Mouse (Mus musculus): ENCODE data around the gene Taf6l.

Gene Taf6l

DNA sequence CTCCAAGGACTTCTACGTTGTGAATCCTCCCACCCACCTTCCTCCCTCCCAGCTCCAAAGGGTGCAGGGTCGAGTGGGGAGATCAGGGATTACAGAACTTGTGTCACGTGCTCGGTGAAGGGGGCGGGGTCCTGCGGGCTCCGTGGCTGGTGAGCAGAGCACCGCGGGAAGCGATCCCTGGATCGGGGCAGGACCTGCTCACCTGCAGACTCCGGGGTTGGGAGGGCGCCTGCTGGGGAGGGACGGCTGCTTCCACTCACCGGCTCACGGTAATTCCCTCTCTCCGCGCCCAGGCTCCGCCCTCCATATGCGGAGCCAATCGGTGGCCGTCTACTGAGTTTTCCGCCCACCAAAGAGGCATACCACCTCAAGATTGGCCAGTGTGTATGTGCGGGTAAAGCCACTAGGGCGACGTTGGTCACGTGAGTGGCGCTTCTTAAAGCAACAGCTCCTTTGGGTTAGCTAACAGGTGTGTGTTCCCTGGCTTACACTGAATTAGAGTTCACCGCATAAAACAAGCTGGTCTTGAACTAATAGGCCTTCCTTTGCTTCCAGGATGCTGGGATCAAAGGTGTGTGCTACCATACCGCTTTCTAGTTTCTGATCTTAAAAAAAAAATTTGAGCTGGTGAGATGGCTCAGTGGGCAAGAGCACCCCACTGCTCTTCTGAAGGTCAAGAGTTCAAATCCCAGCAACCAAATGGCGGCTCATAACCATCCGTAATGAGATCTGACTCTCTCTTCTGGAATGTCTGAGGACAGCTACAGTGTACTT, at the start of gene Taf6l:
Gene Taf6l (minus strand): TSS at position 410 of the 774 bp plus-strand sequence.
- peak; percentile 96 for DNase-seq (ENCODE audit: low read depth, low spot score)

DNA sequence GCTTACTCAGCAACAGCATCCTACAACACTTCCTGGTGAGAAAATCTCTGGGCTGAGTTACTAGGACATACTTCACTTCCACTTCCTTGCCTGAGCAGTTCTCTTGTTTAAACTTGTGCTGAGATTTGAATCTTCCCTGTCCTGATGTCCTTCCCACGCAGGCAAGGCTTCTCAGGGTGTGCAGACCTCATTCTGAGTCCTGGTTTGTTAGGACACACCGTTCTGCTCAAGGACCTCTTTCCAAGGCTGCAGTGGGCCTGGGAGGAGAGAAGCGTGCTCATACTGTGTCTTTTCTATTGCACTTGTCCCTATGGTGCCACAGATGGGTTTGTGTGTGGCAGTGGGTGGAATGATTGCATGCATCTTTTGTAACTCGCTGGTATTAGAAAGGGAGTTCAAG, 46.8 kb upstream of the Taf6l start:
- DNase-seq (ENCODE audit: low read depth, low spot score), result no peak

DNA sequence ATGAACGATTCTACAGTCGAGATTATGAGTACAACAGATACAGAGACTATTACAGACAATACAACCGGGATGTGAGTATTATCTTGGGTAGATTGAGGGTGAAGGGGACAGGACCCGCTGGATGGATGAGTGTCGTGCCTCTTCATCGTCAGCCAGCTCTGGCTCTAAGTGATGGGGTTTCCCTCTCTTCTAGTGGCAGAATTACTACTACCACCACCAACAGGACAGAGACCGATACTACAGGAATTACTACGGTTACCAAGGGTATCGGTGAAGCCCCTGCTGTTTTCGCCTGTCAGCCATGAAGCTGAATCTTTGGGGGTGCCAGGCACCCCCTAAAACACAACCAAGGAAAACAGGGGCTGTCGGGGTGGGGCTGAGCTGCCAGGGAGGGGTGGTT, 45.0 kb upstream of the Taf6l start:
- no peak for DNase-seq (ENCODE audit: low read depth, low spot score)

DNA sequence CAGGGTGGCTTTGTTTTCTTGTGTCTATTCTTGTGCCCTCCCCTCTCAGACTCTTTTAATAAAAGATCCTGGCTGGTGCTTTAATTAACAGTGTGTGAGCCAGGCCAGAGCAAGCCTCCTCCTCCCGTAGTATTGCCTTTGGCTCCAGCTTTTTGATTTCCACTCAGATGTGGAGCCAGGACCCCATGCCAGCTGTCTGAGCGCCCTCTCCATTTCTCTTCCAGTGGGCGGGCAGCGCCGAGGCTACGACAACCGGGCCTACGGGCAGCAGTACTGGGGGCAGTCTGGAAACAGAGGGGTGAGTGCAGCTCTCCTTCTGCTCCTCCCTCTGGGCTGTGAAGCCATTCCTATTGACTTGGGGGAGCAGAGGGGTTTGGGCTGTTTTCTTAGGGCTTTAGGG, 44.4 kb upstream of the Taf6l start:
- no peak for DNase-seq (ENCODE audit: low read depth, low spot score)

DNA sequence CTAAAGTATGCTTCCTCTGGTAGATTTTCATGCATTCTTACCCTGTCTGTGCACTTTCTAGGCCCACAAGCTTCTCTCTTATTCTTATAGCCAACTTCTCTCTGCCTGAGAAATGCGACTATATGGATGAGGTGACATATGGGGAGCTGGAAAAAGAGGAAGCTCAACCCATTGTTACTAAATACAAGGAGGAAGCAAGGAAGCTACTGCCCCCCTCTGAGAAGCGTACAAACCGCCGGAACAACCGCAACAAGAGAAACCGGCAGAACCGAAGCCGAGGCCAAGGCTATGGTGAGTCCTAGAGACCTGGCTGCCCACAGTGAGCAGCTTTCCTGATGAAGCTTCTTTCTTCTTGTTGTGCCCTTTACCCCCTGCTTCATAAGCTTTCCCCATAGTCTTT, 43.4 kb upstream of the Taf6l start, which contains the start of gene AC129217.1:
Gene AC129217.1 (plus strand): TSS at position 114 of the 400 bp plus-strand sequence.
- DNase-seq (ENCODE audit: low read depth, low spot score), result no peak

DNA sequence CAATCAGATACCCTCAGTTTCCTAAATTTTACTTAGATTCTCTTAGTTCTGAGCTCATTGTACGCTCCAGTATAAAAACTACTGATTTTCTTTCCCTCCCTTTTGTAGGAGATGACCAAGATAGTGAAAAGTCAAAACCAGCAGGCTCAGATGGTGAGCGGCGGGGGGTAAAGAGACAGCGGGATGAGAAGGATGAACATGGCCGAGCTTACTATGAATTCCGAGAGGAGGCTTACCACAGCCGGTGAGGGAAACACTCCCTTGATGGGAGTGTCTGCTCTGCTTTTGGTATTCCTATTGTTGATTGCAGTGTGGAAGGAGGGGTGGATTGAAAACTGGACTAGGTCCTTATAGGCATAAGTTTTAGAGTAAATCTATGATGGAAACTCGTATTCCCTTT, 36.5 kb upstream of the Taf6l start:
- no peak for DNase-seq (ENCODE audit: low read depth, low spot score)

DNA sequence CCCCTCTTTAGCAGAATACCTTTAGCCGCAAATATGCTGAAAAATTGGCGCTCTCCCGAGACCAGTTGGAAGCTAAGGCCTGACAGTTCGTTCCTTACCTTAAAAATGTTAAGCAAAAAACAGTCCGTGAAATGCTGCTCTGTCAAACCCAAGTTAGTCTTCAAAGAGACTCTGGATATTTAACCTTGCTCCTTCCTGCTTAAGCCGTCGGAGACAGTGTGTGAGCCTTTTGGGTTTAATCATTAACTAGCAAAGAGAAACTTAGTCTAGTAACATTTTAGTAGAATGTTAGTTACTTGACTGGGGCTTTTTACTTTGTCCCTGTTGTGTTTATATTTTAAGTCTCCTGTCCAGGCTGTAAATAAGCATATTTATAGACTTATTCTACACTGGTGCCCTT, 34.9 kb upstream of the Taf6l start:
- no peak for DNase-seq (ENCODE audit: low read depth, low spot score)

- DNase-seq (ENCODE audit: low read depth, low spot score), result no peak
These were observed 34.3 kb upstream of the Taf6l start for GRCm38 (mm10) chr19:8820424-8820956.

GRCm38 (mm10) chr19:8819596-8820423, 33.6 kb upstream of the Taf6l start, which contains the start of gene Hnrnpul2:
Hnrnpul2 (plus strand) TSS chr19:8820010.
- DNase-seq (ENCODE audit: low read depth, low spot score), result peak; percentile 100

DNA sequence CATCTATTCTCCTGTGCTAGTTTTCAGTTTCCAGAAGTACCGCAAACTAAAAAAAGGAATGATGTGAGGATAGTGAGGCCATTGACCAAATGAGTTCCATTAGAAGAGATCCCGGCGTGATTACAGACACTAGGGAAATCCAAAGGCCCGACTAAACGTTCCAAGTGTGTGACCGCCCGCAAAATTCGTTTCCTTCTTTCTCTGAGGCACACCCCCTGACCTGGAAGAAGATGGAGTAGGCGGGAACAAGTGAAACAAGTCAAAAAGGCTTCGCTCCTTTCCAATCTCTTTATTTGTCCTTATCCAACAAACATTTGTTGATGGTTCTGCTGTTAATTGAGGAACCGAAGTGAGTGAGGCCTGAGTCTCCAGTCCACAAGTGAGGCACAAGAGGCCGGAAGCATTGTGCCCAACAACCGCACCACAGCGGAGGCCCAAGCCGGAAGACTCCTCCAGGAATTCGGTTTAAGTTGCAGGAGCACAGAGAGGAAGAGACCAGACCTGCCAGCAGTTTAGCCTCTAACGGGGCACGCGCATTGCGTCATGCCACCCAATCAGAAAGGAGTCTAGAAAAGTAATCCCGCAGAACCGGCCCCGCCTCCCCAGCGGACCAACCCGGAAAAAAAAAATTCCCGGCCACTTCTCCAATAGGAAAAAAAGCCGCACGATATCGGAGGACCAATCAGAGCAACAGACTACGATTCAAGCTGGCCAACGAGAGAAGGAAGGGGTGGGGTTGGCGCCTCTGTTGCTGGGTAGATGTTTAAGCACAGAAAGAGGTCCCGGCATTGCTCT, 32.8 kb upstream of the Taf6l start, which contains the start of gene Ttc9c:
Gene Ttc9c (minus strand): TSS at position 533 of the 795 bp plus-strand sequence.
- peak; percentile 97 for DNase-seq (ENCODE audit: low read depth, low spot score)

GRCm38 (mm10) chr19:8818301-8818798, 32.1 kb upstream of the Taf6l start:
- no peak for DNase-seq (ENCODE audit: low read depth, low spot score)

- no peak for DNase-seq (ENCODE audit: low read depth, low spot score)
These were observed 30.8 kb upstream of the Taf6l start for GRCm38 (mm10) chr19:8817001-8817400.

DNA sequence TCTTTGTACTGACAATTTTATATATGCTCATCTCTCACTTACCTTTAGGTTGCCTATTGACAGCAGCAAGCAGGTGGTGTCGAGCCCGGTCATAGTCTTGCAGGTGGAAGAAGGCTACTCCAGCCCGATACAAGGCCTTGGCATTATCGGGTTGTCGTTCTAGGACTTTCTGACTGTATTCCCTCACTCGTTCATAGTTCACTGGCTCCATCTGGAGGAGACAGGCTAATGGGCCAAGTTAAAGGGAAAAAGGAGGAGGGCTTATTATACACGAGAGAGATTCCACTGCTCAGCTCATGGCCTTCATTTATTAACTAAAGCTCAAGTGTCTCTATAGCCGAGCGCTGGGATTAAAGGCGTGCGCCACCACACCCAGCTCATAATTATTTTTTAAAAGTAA, 29.6 kb upstream of the Taf6l start:
- no peak for DNase-seq (ENCODE audit: low read depth, low spot score)

DNA sequence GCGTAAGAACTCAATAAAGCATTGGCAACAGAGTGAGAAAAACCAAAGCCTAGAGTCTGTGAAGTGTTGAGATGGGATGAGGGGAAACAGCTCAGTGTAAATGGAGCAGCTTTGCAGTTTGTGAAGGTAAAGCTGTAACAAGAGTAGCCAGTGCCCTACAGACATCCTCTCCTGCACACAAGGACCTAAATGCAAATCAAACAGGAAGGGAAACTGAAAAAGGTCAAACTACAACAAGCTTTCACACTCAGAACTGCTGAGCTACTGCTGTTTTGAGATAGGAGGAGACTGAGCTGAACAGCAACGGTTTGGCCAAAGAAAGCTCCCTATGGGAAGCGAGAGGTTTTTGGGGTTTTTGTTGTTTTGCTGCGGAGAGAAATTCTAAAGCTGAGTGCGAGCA, 20.6 kb upstream of the Taf6l start:
- DNase-seq (ENCODE audit: low read depth, low spot score), result no peak

- DNase-seq (ENCODE audit: low read depth, low spot score), result peak; percentile 11
These were observed 17.9 kb upstream of the Taf6l start for GRCm38 (mm10) chr19:8803879-8804660.

DNA sequence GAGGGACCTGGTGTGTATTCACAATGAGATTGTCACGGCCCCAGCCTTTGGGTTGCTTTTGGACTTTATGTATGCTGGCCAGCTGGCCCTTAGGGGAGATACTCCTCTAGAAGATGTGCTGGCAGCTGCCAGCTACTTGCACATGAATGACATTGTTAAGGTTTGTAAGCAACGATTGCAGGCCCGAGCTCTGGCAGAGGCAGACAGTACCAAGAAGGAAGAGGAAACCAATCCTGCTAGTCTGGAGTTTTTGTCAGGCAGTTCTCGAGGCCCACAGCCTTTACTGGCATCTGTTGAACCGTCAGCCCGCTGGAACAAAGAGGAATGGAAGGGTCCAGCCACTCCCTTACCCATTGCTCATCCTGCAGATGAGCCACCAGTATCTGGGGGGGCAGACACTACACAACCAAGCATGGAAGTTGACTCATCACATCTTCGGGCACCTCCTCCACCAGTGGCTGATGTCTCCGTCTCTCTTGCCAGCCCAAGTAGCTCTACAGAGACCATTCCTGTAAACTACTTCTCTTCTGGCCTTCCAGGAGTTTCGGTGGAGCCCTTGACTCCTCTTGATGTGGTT, 17.1 kb upstream of the Taf6l start:
- DNase-seq (ENCODE audit: low read depth, low spot score), result no peak

GRCm38 (mm10) chr19:8802130-8802821, 16.1 kb upstream of the Taf6l start, which contains the start of gene Zbtb3:
Zbtb3 (plus strand) TSS chr19:8802555.
- peak; percentile 97 for DNase-seq (ENCODE audit: low read depth, low spot score)

DNA sequence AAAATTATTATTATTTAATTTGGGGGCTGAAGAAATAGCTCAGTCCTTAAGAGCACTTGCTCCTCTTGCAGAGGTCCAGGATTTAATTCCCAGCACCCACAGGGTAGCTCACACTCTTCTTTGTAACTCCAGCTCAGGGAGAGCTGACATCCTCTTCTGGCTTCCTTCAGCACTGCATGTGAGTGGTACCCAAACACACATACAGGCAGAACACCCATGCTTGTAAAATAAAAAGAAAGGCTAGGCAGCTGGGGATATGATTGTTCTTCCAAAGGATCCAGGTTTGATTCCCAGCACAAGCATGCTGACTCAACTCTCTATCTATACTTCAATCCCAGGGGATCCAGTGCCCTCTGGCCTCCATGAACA, 12.7 kb upstream of the Taf6l start:
- DNase-seq (ENCODE audit: low read depth, low spot score), result peak; percentile 30

GRCm38 (mm10) chr19:8798264-8798946, 12.2 kb upstream of the Taf6l start, which contains the start of gene Polr2g:
Polr2g (minus strand) TSS chr19:8798577.
- peak; percentile 95 for DNase-seq (ENCODE audit: low read depth, low spot score)

Data from CD4-positive helper T cell, adult 2 months (primary cell).